ENCODE assay signal across 13 mouse cellular contexts in genomic region chr8:46737421-46737820, GRCm38 (mm10). TPM values are rescaled to one million over a fixed set of nuclear protein-coding genes. Genes with fewer than 3 reads are reported as not detected.
DNase-seq lines count a peak whose midpoint lies in the region; ATAC-seq and TF ChIP-seq lines count a peak whose summit lies in the region.
"Had no signal": no experiment of that assay in that cellular context is flagged by ENCODE, and none has a peak within 500 bp of the region (broad histone marks: within the 10 kb centered on the region; RNA-seq: fewer than 3 reads in every experiment).

No protein-coding gene starts in this region.

- H3K36me3 ChIP-seq in G1E (replicated peaks) = peaks cover 13% of the 10 kb centered on the region
- peaks cover 3% of the 10 kb centered on the region for H3K36me3 ChIP-seq in liver, embryonic 13.5 days
- H3K36me3 ChIP-seq: hindbrain, embryonic 12.5 days; intestine, embryonic 15.5 days; limb, embryonic 15.5 days had no signal

- peak; percentile 59 for ATAC-seq in G1E (ENCODE audit: extremely low read depth, insufficient number of reproducible peaks, low FRiP score, poor library complexity, severe bottlenecking)
- ATAC-seq in liver, embryonic 13.5 days (ENCODE audit: low read depth) = peak; percentile 5; the same call in 1 of the 2 replicates
- no peak for ATAC-seq in erythroid progenitor cell, adult 5-6 weeks (replicated peaks; ENCODE audit: low FRiP score, poor library complexity, severe bottlenecking)
- ATAC-seq: intestine, embryonic 15.5 days had no signal

- no peaks in the 10 kb centered on the region for H3K27me3 ChIP-seq in G1E (ENCODE audit: insufficient read depth, low read length)
- H3K27me3 ChIP-seq in liver, embryonic 13.5 days = no peaks in the 10 kb centered on the region
- H3K27me3 ChIP-seq: hindbrain, embryonic 12.5 days; intestine, embryonic 15.5 days; limb, embryonic 15.5 days had no signal

- peak overlapping the region; percentile 93 for H3K4me2 ChIP-seq in liver, embryonic 13.5 days
- H3K4me2 ChIP-seq: hindbrain, embryonic 12.5 days; limb, embryonic 15.5 days had no signal

- H3K4me1 ChIP-seq in G1E (ENCODE audit: insufficient read depth, low read depth, low read length) = peaks cover 35% of the 10 kb centered on the region
- H3K4me1 ChIP-seq in liver, embryonic 13.5 days (replicated peaks) = peaks cover 35% of the 10 kb centered on the region

- no peaks in the 10 kb centered on the region; the same call in 1 of the 2 replicates for H3K9me3 ChIP-seq in G1E (replicated peaks)
- H3K9me3 ChIP-seq in liver, embryonic 13.5 days (replicated peaks) = peaks cover 3% of the 10 kb centered on the region; the same call in 1 of the 2 replicates
- H3K9me3 ChIP-seq: hindbrain, embryonic 12.5 days; intestine, embryonic 15.5 days; limb, embryonic 15.5 days had no signal

- no peak for DNase-seq in gastrocnemius, adult 2 months
- no peak for DNase-seq in gastrocnemius, postnatal 14 days
- DNase-seq in G1E (ENCODE audit: low spot score) = peak; percentile 56
- DNase-seq in liver, embryonic 13.5 days = peak; percentile 49
- DNase-seq in lung, postnatal 10 days = peak; percentile 62
- no peak for DNase-seq in layer of hippocampus, adult 18-20 months (ENCODE audit: low spot score in 2 of 2)
- DNase-seq in neural tube, embryonic 10.5 days (ENCODE audit: extremely low spot score, low spot score) = no peak
- DNase-seq: midbrain, embryonic 14.5 days; thymus, postnatal 36 days had no signal

- intact Hi-C loops in gastrocnemius, adult 2 months (cut with DNase I) = loop anchor here (5.0 kb wide), 1 partner anchor 200 kb away; no protein-coding TSS in a partner anchor
- intact Hi-C loops in gastrocnemius, postnatal 14 days (cut with DNase I; ENCODE audit: low total_unique reads) = no loop called here

- no peak for TF ChIP-seq CTCF in gastrocnemius, adult 2 months (IDR thresholded peaks at IDR 0.05)
- TF ChIP-seq CTCF in G1E (IDR thresholded peaks at IDR 0.05; ENCODE audit: low read depth, low read length) = no peak

- peak overlapping the region; percentile 95 for H3K9ac ChIP-seq in liver, embryonic 13.5 days
- H3K9ac ChIP-seq: hindbrain, embryonic 12.5 days; intestine, embryonic 15.5 days; limb, embryonic 15.5 days had no signal

- no peak overlapping the region for H3K4me3 ChIP-seq in gastrocnemius, adult 2 months
- peak overlapping the region; percentile 93; the same call in 1 of the 2 replicates for H3K4me3 ChIP-seq in G1E (ENCODE audit: low read depth, low read length)
- peak overlapping the region; percentile 95; the same call in 1 of the 2 replicates for H3K4me3 ChIP-seq in liver, embryonic 13.5 days (replicated peaks)
- H3K4me3 ChIP-seq: hindbrain, embryonic 12.5 days had no signal

- WGBS in liver, embryonic 13.5 days (ENCODE audit: insufficient replicate concordance) = 13% methylated on average over 10 of the region's 10 CpGs

- peak overlapping the region; percentile 98; the same call in 1 of the 2 replicates for H3K27ac ChIP-seq in gastrocnemius, adult 2 months
- H3K27ac ChIP-seq in liver, embryonic 13.5 days = peak overlapping the region; percentile 91
- H3K27ac ChIP-seq: hindbrain, embryonic 12.5 days; intestine, embryonic 15.5 days; limb, embryonic 15.5 days had no signal

RNA-seq across cellular contexts. Expression of gene Irf2, which starts 2.1 kb away (rescaled TPM):
- 10 to 100 TPM; 40.0 to 41.8 TPM for total RNA-seq in gastrocnemius, adult 2 months (2021)
- 10 to 100 TPM; 25.4 to 26.2 TPM for total RNA-seq in gastrocnemius, postnatal 14 days (2021)
- total RNA-seq in G1E (2014; fragmentation: Nextera tagmentation) (106 and 111 TPM in 2 replicates), G1E (2017) (8.8 and 13.4 TPM in 2 replicates)
- polyA plus RNA-seq in G1E (2012) = 13.4 and 16.3 TPM in 2 replicates
- polyA plus RNA-seq in liver, embryonic 13.5 days (2015; fragmentation: Nextera tagmentation; extraction: Ambion mirVana) = 11.1 and 15.9 TPM in 2 replicates
- total RNA-seq in layer of hippocampus, adult 18-20 months (2021) = 10 to 100 TPM; 54.9 to 72.7 TPM
- total RNA-seq in erythroid progenitor cell, adult 5-6 weeks (2015; ENCODE audit: low replicate concordance) = 55.1 and 69.6 TPM in 2 replicates
- total RNA-seq in erythroid progenitor cell, adult 5-6 weeks (2017; ENCODE audit: low replicate concordance) = 33.4 and 66.5 TPM in 2 replicates

Comparison
In these comparisons a context has a peak if more than half of its experiments do, and no peak if none do; other contexts are left out.
1. DNase-seq: peak in G1E (single experiment), liver, embryonic 13.5 days (single experiment) and lung, postnatal 10 days (single experiment); none in gastrocnemius, adult 2 months (single experiment), gastrocnemius, postnatal 14 days (single experiment), layer of hippocampus, adult 18-20 months (0 of 2) and neural tube, embryonic 10.5 days (single experiment).